Mouse (Mus musculus) hindbrain, embryonic 14.5 days (tissue): ENCODE measurements at regions not wholly inside any gene's neighbourhood (a gene's known extent, or its start where the extent isn't known, plus 50 kb on each side); places are given as distances from the start of the nearest gene placed in this dataset.

Experiments used
- ATAC-seq: fragments of 200-750 bp; cut with Nextera tagmentation; 2 replicates; pipeline ENCODE4 v1.8.0; 2017; ENCODE audit warnings: moderate number of reproducible peaks, mild to moderate bottlenecking, moderate TSS enrichment, moderate library complexity; ENCODE audit not compliant: low FRiP score
- DNase-seq: peaks from one replicate; pipeline ENCODE4 v3.0.0-alpha.2; 2015; ENCODE audit warnings: low spot score
- H3K27ac ChIP-seq: fragments of 300-500 bp; sonication (generic); 2 replicates; pipeline ENCODE4 v1.5.1; 2014; ENCODE audit warnings: mild to moderate bottlenecking, moderate library complexity
- H3K27me3 ChIP-seq: fragments of 300-500 bp; sonication (generic); 2 replicates; pipeline ENCODE4 v1.6.1; 2014; ENCODE audit warnings: mild to moderate bottlenecking, low read length, mixed read lengths; ENCODE audit not compliant: control insufficient read depth, insufficient read depth
- H3K36me3 ChIP-seq: fragments of 300-500 bp; sonication (generic); replicated peaks from 2 replicates; pipeline ENCODE4 v1.6.1; 2014; ENCODE audit not compliant: control insufficient read depth, insufficient read depth
- H3K4me1 ChIP-seq: fragments of 300-500 bp; sonication (generic); replicated peaks from 2 replicates; pipeline ENCODE4 v1.6.1; 2014; ENCODE audit warnings: antibody characterized with exemption, low read length, mixed read lengths; ENCODE audit not compliant: control insufficient read depth, insufficient read depth
- H3K4me2 ChIP-seq: fragments of 300-500 bp; sonication (generic); replicated peaks from 2 replicates; pipeline ENCODE4 v1.6.1; 2014; ENCODE audit warnings: mild to moderate bottlenecking, moderate library complexity
- H3K4me3 ChIP-seq: fragments of 300-500 bp; sonication (generic); replicated peaks from 2 replicates; pipeline ENCODE4 v1.5.1; 2014; ENCODE audit warnings: mild to moderate bottlenecking, low read length
- H3K9ac ChIP-seq: fragments of 300-500 bp; sonication (generic); 2 replicates; pipeline ENCODE4 v1.6.1; 2014
- H3K9me3 ChIP-seq: fragments of 300-500 bp; sonication (generic); 2 replicates; pipeline ENCODE4 v1.6.1; 2016; ENCODE audit warnings: low read length; ENCODE audit not compliant: control insufficient read depth
- WGBS: fragments of 180-500 bp; shearing (Covaris S2); extraction: QIAGEN DNeasy Blood & Tissue Kit; methylation state at CpG from one replicate; pipeline ENCODE4 v1.1.7; 2014; 5-methylcytosine and 5-hydroxymethylcytosine counted together

GRCm38 (mm10) chr3:60419216-60419615 lies 53.4 kb upstream of the Mbnl1 start:
- no peak overlapping the region for H3K4me3 ChIP-seq
- WGBS, result 96% methylated on average over 3 of the region's 3 CpGs

More at GRCm38 (mm10) chr3:60419216-60419615, 53.4 kb upstream of the Mbnl1 start:
- Histone ChIP-seq H3K27me3 (no peaks in the 10 kb centered on the region), H3K9me3 (no peaks in the 10 kb centered on the region), H3K4me2 (no peak overlapping the region), H3K27ac (no peak overlapping the region), H3K9ac (no peak overlapping the region), H3K36me3 (no peaks in the 10 kb centered on the region), H3K4me1 (no peaks in the 10 kb centered on the region)
- no peak for ATAC-seq
- DNase-seq, result no peak
